Mouse (Mus musculus) 416B (cell line): ENCODE data around the gene Megf6.

ENCODE experiments used
- DNase-seq: peaks from one replicate; pipeline ENCODE4 v3.0.0; 2011; ENCODE audit warnings: low read depth

Megf6 gene

DNA sequence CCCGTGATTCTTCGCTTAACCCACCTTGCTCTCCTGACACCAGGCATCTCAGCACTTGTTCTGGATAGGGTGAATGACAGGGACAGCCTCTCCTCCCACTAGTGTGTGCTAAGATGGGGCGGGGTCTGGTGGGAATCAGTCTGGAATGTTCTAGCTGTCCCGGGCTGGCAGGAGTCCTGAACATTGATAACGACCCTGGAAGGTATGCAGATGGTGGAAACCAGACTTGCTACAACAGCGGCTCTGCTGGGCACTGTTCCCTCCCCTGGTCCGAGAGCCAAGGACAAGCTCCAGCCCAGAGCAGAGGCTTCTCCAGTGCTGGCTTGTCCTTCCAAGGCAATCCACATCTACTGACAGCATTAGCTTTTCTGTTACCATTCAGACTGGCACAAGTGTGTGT, 43.1 kb downstream of the Megf6 start:
- DNase-seq, result no peak

GRCm38 (mm10) chr4:154214075-154214474, 43.5 kb downstream of the Megf6 start:
- no peak for DNase-seq

DNA sequence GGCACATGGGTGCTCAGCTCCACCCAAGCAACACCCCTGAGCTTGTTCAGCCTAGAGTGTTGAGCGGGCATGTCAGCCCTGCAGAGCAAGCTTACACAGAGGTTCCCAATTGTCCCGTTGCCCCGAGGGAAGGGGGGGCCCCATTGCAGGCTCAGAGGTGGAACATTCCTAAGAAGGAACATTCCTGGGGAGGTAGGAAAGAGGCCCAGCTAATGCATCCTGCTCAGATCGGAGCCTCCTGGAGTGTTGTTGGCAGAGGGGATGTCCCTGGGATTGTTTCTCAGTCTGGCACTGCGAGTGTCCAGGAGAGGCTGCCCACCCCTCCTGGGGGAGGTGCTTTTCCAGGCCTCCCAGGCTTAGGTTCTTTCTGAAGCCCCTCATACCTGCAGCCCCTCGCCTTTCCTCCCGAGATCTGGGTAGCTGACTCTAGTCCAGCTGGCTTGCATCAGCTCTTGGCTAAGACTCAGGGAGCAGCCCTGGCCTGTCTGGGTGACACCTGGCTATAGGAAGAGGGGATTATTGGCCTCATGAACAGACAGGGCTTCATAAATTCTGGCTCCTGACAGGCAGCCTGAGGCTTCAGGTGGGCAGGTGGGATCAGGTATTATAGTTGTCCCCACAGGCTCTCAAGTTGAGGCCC, 47.3 kb downstream of the Megf6 start:
- DNase-seq, result no peak

DNA sequence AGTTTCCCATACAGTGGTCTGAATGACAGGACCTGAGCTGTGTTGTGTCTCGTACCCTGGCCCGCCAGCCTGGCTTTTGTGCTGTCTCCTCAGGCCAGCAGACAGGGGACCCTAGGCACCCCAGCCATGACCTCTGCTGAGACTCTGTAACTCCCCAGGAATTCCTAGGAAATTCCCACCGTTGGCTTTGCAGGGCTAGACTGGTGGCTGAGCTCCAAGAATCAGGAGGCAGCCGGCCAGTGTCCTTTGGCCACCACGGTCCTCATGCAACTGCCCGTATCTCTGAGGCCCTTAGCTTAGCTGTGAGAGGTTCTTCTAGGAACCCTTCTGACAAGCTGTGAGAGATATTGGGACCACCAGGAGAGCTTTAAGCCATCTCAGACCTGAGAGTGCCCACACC, 52.2 kb downstream of the Megf6 start:
- no peak for DNase-seq

GRCm38 (mm10) chr4:154224267-154224969, 53.9 kb downstream of the Megf6 start:
- DNase-seq, result no peak

DNA sequence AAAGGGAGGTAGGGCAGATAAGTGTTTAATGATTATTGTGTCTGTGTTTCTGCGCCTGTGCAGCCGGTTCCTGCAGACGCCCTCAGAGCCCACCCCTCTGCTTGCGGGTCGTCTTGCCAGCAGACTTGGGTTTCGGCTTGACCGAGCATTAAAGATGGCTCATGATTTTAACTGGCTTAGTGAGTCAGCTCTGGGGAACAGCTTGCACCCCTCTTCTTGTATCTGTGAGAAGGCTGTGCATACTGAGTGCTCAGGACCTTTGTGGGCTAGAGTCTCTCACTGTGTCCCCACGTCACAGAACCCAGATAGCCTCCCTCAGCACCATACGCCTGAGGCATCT, 54.4 kb downstream of the Megf6 start:
- DNase-seq, result no peak

GRCm38 (mm10) chr4:154226678-154227077, 56.1 kb downstream of the Megf6 start:
- no peak for DNase-seq

DNA sequence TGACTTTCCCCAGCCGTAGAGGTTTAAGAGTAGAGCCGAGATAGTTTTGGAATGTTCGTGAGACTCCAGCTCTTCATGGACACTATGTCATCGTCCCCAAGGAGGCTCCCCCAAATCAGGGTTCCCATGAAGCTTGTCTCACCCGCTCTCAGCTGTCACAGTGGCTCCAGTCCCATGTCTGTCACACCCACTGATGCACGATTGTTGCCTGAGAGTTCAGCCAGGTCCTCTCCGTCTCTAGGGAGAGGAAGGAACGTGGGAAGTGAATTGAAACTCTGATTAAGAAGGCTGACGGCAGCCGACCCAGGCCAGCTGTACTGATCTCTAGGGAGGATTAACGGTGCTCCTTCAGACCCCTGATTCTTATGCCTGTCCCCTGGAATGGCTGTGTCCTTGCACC, 57.8 kb downstream of the Megf6 start:
- no peak for DNase-seq

DNA sequence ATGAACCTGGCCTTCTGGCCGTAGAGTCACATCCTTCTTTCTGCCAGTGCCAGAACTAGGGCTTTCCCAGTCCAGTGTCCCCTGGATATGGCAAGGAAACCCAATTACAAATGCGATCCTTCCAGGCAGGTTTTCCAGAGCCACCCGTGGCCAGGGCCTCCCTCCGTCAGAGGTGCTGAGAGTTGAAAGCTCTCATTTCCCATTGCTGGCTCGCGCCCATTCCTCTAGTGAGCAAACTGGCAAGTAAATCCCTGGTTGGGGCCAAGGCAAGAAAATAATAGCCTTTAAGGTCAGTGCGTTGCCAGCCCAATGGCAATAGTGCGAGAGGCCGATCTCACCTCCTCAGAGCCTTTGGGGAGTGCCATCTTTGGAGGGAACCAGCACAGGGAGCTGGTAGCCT, 59.0 kb downstream of the Megf6 start:
- no peak for DNase-seq

GRCm38 (mm10) chr4:154231380-154231779, 60.9 kb downstream of the Megf6 start:
- DNase-seq, result no peak

DNA sequence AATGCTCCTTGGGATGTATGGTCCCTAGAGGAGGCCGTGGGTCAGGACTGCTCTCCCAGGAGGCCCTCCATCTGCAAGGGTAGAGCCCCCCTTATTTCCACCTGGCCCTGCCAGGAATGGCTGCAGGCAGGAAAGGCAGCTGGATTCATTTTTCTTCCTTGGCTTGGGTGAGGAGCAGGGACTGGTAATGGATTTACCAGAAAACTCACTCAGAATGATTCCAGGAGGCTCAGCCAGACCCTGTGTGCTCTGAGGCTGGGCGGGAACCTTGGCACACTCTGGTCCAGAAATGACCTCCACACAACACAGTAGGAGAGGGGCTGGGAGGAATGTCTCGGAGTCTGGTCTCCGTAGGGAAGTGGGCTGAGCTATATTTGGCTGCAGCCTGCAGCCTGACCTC, 61.8 kb downstream of the Megf6 start:
- no peak for DNase-seq

- DNase-seq, result no peak
Measured at GRCm38 (mm10) chr4:154236001-154236400, 65.5 kb downstream of the Megf6 start.

DNA sequence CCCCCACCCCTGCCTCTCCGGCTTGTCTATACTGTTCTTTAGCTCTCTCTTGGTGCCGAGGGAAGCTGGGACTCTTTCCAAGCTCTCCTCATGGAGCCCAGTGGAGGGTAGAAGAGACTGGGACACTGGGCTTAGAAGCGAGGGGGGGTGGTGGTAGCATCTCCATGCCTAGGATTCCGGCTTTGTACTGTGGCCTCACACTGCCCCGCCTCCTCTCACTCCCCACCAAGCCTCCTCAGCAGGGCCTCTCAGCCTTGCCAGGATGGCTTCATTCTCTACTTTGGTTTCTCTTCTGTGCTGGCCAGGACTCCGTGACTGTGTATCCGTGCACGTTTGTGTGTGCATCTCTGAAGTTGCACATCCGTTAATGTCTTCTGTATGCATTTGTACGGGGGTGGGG, 66.4 kb downstream of the Megf6 start:
- no peak for DNase-seq

DNA sequence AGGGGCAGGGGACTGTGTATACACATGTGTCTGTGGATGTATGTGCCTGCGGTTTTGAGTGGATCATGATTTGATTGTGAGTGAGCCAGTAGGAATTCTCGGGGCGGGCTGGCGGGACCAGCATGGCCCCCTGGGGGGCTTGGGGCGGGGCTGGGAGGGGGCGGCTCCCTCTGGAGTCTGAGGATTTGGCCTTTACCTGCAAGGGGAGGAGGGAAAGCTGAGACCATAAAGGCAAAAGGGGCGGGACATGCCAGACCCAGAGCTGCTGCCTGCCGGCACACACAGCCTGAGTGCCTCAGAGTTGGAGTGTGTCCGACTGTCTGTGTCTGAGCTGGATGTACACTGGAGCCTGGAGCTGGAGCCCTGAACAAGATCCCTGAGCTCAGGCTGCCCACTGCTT, 66.8 kb downstream of the Megf6 start:
- no peak for DNase-seq

DNA sequence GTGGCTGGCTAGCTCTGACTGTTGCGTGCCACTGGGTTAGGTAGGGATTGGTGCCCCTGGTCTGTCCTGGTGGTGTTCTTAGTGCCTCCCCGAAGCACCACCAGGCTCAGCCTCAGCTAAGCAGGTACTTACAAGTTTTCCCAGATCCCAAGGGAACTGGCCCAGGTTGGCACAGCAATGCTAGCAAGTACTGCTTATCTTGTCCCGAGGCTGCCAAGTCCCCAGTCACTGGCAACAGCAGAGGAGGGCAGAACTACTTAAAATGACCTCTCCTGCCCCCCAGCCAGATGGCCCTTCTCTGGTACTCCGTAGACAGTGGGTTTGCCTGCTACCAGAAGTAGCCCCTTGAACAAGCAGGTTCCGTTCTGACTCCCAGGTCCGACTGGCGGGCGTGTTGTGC, 68.7 kb downstream of the Megf6 start:
- no peak for DNase-seq

DNA sequence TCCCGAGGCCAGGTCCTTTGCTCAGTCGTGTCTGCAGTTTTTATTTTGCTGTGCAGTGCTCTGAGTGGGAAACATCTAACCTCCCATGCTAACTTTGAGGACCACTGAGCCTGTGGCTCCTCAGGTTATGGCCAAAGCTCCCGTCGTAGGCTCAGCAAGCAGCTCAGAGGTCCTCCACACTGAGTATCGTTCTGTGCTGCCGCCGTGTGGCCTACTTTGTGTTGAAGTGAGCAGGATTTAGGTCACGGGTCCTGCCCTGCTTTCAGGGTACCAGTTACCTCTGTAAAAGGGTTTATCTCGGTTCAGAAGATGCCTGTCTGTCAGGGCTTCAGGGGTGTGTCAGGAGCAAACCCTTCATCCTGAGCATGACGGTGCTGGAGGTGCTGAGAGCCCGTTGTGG, 70.1 kb downstream of the Megf6 start:
- DNase-seq, result no peak

DNA sequence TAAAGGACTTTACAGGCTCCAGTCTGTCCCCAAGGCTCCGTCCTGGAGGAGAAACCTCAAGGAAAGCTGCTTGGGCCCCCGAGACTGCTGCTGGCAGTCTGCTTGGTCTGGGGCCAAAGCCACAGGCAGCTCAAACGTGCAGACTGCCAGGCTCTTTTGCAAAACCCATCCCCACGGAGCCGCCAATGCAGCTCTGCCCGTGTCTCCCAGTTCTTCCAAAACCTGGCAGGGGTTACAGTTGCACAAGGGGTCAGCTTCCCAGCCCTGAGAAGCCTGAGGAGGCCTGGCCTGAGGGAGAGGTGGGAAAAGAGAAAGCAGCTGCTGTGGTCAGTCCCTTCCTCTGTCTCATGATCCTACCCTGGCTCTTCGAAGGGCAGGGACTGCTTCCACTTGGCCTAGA, 74.8 kb downstream of the Megf6 start:
- DNase-seq, result no peak

- DNase-seq, result peak; percentile 72
Measured at GRCm38 (mm10) chr4:154246115-154247040, 75.8 kb downstream of the Megf6 start.

DNA sequence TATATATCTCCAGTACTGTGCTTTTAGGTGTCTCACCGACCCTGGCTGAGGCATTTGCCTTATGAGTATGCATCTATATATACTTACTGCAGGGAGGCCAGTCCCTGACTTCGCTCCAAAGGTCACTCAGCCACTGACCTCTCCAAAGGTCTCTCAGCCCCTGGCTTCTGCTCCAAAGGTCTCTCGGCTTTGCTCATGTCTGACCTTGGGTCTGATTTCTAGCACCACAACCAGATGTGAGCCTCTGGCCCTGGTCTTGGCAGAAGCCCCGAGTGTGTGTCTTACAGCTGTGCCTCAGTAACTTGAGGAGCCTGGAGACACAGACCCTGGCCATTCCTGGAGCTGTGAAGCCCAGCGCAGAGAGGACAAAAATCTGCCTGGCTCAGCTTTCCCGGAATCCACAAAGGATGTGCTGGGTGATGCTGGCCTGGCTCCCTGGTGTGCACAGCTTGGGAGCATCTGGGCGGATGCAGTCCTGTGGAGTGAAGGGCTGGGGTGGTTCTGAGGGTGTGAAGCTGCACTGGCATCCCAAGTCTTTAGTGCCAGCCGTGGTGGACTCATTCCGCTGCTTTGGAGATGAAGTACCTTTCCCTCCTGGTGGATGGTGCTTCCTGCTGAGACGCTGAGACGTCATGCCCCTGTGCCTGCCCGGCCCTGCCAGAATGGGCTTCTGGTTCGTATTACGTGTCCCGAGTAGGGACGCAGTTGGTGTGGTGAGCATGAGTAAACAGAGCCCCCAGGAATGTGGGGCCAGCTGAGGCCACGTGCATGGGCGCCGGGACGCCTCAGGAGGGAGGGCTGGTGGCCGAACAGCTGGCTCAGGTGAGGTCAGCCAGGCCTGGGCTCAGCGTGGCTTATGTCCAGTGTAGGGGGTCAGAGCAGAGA, 76.9 kb downstream of the Megf6 start:
- no peak for DNase-seq

GRCm38 (mm10) chr4:154248092-154248805, 77.7 kb downstream of the Megf6 start:
- DNase-seq, result peak; percentile 32

GRCm38 (mm10) chr4:154249316-154249715, 78.8 kb downstream of the Megf6 start:
- no peak for DNase-seq
